Mouse (Mus musculus): ENCODE results near the gene Grifin. TPM values are rescaled to one million over a fixed set of nuclear protein-coding genes. Genes with fewer than 3 reads are reported as not detected.

Grifin gene
- polyA plus RNA-seq, 1 experiment from 2014 or later: 0.58 TPM

DNA sequence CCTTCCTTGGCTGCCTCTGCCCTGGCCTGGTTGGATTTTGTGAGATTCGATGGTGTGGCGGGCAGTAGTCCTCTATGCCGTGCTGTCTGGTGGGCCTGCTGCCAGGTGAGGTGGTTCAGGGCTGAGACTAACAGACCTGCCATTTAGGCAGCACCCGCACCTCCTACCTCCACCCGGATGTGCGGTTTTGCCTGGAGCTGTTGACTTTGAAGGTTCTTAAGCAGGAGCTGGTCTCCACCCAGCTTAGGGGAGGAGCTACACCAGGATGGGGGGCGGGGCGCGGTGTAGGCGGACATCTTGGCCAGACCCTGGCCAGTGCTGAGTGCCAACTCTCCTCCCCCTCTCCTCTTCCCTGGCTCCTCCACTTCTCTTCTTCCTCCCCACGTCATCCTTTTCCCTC is 2.5 kb upstream of the Grifin start:
- Histone ChIP-seq H3K4me2 (replicated peaks) (no peak overlapping the region), H3K27me3 (replicated peaks) (no peaks in the 10 kb centered on the region), H3K9ac (no peak overlapping the region), H3K4me1 (replicated peaks) (peaks cover 28% of the 10 kb centered on the region), H3K36me3 (no peaks in the 10 kb centered on the region), H3K4me3 (replicated peaks) (no peak overlapping the region), H3K27ac (no peak overlapping the region), H3K9me3 (no peaks in the 10 kb centered on the region)
- peak; percentile 37; the same call in 1 of the 2 replicates for ATAC-seq
- 44% methylated on average over 11 of the region's 11 CpGs for WGBS

DNA sequence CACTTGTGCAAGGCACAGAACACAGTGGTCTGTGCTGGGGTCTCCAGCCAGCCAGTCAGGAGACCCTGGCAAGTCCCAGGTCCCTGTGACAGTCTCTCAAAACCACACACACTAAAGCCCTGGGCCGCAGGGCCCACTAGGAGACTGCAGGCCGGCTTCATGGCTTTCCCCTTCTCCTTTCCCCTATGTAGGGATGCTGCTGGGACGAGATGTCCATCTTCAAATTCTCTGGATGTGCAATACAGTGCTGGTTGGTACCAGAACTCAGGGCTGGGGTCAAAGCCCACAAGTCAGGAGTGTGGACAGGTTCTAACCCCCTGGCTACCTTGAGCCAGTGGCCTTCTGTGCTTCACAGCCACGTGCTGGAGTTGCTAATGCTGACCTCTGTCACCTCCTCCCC is 1.4 kb upstream of the Grifin start:
- no peaks in the 10 kb centered on the region for H3K36me3 ChIP-seq
- peak overlapping the region; percentile 51; the same call in 1 of the 2 replicates for H3K27ac ChIP-seq
- no peak overlapping the region for H3K4me2 ChIP-seq (replicated peaks)
- peaks cover 28% of the 10 kb centered on the region for H3K4me1 ChIP-seq (replicated peaks)
- 73% methylated on average over 4 of the region's 4 CpGs for WGBS
- H3K4me3 ChIP-seq (replicated peaks): no peak overlapping the region
- no peaks in the 10 kb centered on the region for H3K9me3 ChIP-seq
- no peak for ATAC-seq
- no peaks in the 10 kb centered on the region for H3K27me3 ChIP-seq (replicated peaks)
- no peak overlapping the region for H3K9ac ChIP-seq

DNA sequence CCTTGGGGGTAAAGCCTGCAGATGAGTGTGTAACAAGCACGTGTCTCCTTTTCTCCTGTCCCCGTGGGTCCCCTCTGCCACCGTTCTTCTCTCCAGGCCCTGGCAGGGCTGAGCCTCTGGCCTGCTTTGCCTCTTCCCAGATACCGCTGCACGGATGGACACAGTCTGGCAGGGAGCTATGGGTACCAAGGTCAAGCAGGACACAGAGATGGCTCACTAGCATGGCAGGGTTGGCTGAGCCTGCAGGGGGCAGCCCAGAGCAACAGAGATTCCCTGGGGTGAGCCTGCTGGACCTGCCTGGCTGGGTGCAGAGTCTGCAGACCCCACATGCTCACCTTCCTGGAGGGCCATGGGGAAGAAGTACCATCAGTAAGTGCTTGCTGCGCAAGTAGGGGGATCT is 985 bp upstream of the Grifin start:
- 0 out of 2 replicates have a peak, but pooled peaks have one; percentile 14 for ATAC-seq
- no peaks in the 10 kb centered on the region for H3K9me3 ChIP-seq
- H3K36me3 ChIP-seq: no peaks in the 10 kb centered on the region
- H3K4me2 ChIP-seq (replicated peaks): no peak overlapping the region
- H3K4me1 ChIP-seq (replicated peaks): peaks cover 28% of the 10 kb centered on the region
- H3K27ac ChIP-seq: peak overlapping the region; percentile 51; the same call in 1 of the 2 replicates
- 70% methylated on average over 6 of the region's 6 CpGs for WGBS
- H3K9ac ChIP-seq: no peak overlapping the region
- no peaks in the 10 kb centered on the region for H3K27me3 ChIP-seq (replicated peaks)
- no peak overlapping the region for H3K4me3 ChIP-seq (replicated peaks)

DNA sequence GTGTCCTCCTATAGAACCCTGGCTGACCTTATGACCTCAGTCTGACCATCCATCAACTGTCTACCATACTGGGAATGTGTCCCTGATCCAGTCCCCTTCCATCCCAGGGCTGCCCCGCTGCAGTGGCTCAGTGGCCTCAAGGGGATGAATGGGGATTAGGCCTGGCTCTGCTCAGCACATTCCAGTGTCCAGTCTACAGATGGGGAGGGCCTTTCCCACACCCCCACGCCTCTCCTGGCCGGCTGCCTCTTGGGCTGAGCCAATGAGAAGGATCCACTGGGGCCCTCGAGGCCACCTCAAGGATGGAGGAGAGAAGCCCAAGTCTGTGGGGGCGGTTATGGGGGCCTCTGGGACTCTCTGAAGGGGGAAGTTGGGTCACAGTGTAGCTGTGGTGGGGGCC is 580 bp upstream of the Grifin start:
- H3K4me3 ChIP-seq (replicated peaks): no peak overlapping the region
- peak; percentile 51; the same call in 1 of the 2 replicates for ATAC-seq
- H3K36me3 ChIP-seq: no peaks in the 10 kb centered on the region
- H3K27me3 ChIP-seq (replicated peaks): no peaks in the 10 kb centered on the region
- H3K4me1 ChIP-seq (replicated peaks): peaks cover 28% of the 10 kb centered on the region
- H3K9me3 ChIP-seq: no peaks in the 10 kb centered on the region
- no peak overlapping the region for H3K9ac ChIP-seq
- no peak overlapping the region for H3K4me2 ChIP-seq (replicated peaks)
- H3K27ac ChIP-seq: peak overlapping the region; percentile 51; the same call in 1 of the 2 replicates
- WGBS: 41% methylated on average over 5 of the region's 5 CpGs

DNA sequence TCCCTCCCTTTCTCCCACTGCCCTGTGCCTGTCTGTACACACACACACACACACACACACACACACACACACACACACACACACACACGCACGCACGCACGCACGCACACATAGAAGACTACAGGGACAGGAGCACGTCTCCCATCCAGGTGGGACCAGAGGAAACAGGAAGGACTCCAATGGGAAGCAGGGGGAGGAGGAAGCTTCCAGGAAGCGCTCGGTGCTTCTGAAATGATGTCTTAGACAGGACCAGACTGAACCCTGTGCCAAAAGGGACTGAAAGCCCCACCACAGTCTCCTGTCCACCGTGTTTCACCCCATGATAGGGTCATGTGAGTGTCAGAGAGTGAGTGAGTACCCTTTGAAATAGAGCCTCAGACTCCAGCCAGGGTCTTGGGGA is 2.3 kb downstream of the Grifin start:
- Histone ChIP-seq H3K9ac (no peak overlapping the region), H3K4me3 (replicated peaks) (no peak overlapping the region), H3K27me3 (replicated peaks) (no peaks in the 10 kb centered on the region), H3K4me2 (replicated peaks) (no peak overlapping the region), H3K9me3 (no peaks in the 10 kb centered on the region), H3K4me1 (replicated peaks) (peaks cover 24% of the 10 kb centered on the region), H3K36me3 (no peaks in the 10 kb centered on the region), H3K27ac (no peak overlapping the region)
- ATAC-seq: no peak
- WGBS: 78% methylated on average over 9 of the region's 9 CpGs

DNA sequence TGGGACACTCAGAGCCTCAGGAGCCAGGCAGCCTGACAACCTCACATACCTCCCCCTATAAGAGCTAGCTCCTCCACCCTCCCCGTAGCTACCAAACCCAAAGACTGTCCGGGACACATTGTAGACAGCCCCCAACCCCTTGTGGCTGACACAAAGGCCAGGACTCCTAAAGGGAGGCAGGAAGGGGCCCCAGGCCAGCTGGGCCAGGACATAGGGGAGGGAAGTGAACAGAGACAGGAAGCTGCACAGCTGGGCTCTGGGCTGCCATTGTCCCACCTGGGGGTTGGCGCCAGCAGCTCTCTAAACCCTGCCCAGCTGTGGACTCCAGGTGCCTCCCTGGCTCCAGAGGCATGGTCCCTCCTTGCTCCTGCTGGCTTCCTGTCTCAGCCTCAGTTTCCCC is 8.0 kb downstream of the Grifin start:
- Histone ChIP-seq H3K27me3 (replicated peaks) (no peaks in the 10 kb centered on the region), H3K27ac (no peak overlapping the region), H3K4me2 (replicated peaks) (no peak overlapping the region), H3K4me1 (replicated peaks) (no peaks in the 10 kb centered on the region), H3K36me3 (no peaks in the 10 kb centered on the region), H3K4me3 (replicated peaks) (no peak overlapping the region), H3K9ac (no peak overlapping the region), H3K9me3 (no peaks in the 10 kb centered on the region)
- 57% methylated on average over 3 of the region's 3 CpGs for WGBS
- no peak for ATAC-seq

DNA sequence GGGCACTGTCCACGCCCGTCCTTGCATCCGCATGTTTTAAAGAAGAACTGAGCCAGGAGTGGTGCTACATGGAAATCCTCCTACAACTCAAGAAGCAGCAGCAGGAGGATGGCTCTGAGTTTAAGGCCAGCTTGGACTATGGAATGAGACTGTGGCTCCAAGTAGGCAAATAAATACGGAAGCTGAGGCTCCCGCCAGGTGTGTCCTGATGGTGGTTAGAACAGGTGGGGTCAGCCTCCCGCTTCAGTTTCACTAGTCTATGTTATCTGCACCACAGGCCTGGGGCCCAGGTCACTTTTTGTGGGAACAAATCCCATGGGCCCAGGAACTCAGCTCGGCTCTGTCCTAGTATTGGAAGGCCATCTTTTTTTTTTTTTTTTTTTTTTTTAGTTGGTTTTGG is 11.2 kb downstream of the Grifin start:
- Histone ChIP-seq H3K4me1 (replicated peaks) (no peaks in the 10 kb centered on the region), H3K4me2 (replicated peaks) (no peak overlapping the region), H3K27me3 (replicated peaks) (no peaks in the 10 kb centered on the region), H3K9me3 (no peaks in the 10 kb centered on the region), H3K4me3 (replicated peaks) (no peak overlapping the region), H3K9ac (no peak overlapping the region), H3K36me3 (no peaks in the 10 kb centered on the region), H3K27ac (no peak overlapping the region)
- WGBS: 81% methylated on average over 7 of the region's 7 CpGs
- ATAC-seq: peak; percentile 47; the same call in 1 of the 2 replicates

DNA sequence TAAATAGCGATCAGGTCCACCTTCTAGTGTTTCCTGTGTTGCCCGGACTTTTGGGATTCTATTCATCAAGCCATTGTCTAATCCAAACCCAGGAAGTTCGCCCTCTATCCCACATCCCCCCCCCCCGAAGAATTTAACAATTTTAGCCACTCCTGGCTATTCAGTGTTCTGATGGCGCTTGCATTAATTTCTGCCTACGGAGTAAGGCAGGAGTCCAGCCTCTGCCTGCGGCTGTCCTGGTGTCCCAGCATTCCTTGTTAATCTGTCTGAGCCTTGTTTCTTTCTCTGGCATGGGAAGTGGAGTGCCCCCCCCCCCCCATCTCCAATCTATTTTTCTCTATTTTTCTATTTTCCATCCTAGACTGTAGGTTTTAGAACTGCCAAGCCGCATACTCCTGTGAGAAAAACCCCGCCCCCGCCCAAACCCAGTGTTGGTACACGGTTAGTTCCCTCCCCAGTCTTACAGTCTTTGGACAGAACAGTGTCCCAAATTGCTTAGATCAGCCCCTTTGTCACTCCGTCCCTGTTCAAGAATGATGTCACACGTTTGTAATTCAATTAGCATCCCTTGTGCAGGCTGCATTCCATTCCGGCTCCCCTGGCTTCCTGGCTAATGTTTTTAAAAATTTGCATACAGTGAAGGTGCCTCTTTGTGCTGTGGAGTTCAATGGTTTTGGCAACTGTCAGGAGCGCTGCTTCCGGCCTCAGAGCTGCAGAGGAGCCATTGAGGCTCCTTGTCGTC is 15.4 kb downstream of the Grifin start:
- Histone ChIP-seq H3K36me3 (no peaks in the 10 kb centered on the region), H3K27ac (no peak overlapping the region), H3K27me3 (replicated peaks) (no peaks in the 10 kb centered on the region), H3K4me1 (replicated peaks) (no peaks in the 10 kb centered on the region), H3K4me3 (replicated peaks) (no peak overlapping the region), H3K9me3 (no peaks in the 10 kb centered on the region), H3K9ac (no peak overlapping the region), H3K4me2 (replicated peaks) (0 out of 2 replicates have a peak overlapping the region, but pooled peaks have one; percentile 5)
- WGBS: 40% methylated on average over 17 of the region's 17 CpGs
- no peak for ATAC-seq

DNA sequence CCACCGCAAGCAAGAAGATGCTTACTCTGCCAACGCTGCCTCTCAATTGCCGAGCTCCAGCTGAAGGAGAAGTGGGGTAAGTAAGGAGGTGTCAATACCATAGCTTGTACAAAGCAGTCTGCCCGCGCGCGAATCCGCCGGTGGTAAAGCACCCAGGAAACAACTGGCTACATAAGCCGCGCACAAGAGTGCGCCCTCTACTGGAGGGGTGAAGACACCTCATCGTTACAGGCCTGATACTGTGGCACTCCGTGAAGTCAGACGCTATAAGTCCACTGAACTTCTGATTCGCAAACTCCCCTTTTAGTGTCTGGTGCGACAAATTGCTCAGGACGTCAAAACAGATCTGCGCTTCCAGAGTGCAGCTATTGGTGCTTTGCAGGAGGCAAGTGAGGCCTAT is 18.5 kb downstream of the Grifin start:
- H3K9me3 ChIP-seq: no peaks in the 10 kb centered on the region
- no peak overlapping the region for H3K4me2 ChIP-seq (replicated peaks)
- H3K36me3 ChIP-seq: no peaks in the 10 kb centered on the region
- no peaks in the 10 kb centered on the region for H3K27me3 ChIP-seq (replicated peaks)
- H3K9ac ChIP-seq: no peak overlapping the region
- no peak overlapping the region for H3K4me3 ChIP-seq (replicated peaks)
- ATAC-seq: no peak
- H3K4me1 ChIP-seq (replicated peaks): no peaks in the 10 kb centered on the region
- no peak overlapping the region for H3K27ac ChIP-seq
- WGBS: 82% methylated on average over 19 of the region's 19 CpGs

DNA sequence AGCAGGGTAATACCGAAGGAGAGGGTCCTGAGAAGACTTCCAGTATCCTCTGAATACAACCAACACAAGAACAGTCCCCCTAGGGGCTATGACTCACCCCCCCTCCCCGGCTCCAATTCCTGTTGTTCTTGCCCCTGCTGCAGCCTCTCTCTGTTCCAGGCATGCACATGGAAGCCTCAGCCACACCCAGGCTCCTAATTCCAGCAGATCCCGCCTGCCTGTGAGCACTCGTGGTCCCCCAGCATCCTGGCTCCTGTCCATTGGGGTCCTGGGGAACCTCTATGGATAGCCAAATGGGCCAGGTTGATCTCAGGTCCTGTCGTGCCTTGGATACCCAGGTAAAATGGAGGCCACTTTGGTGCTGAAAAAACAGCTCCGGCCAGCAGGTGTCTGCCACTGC is 19.2 kb downstream of the Grifin start:
- Histone ChIP-seq H3K4me1 (replicated peaks) (no peaks in the 10 kb centered on the region), H3K4me3 (replicated peaks) (no peak overlapping the region), H3K27ac (no peak overlapping the region), H3K27me3 (replicated peaks) (no peaks in the 10 kb centered on the region), H3K4me2 (replicated peaks) (no peak overlapping the region), H3K9me3 (no peaks in the 10 kb centered on the region), H3K9ac (no peak overlapping the region), H3K36me3 (no peaks in the 10 kb centered on the region)
- 52% methylated on average over 6 of the region's 6 CpGs for WGBS
- ATAC-seq: no peak

DNA sequence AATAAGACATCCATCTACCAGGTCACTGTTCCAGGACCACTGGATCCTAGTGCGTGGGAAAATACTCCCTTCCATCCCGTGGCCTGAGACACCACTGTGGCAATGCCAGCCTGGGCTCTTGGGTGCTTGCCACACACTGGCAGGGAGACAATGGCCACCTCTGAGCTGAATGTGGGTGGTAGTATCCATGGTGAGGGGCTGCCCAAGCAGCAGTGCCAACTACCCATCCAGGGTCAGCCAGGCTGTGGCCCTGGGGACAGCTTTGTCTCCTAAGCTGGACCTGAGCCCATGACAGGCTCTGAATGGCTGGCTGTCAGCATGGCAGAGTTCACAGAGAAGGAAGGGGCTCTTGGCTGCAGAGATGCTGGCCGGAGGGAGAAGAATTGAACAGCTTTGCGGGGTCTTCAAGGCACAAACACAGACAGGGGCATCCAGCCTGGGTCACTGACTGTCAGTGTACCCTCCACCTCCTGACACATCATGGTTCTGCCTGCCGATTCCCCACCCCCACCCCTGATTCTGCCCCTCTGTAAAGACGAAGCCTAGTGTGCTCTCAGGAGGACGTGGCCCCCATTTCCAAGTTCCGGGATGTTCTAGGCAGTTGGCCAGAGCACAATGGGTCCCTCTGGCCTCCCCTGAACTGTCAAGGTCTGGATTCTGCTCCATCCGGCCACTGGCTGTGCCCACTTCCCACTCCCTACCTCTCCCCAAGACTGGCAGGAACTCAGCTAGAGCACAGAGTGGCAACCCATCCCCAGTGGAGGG is 21.9 kb downstream of the Grifin start:
- H3K4me3 ChIP-seq (replicated peaks): no peak overlapping the region
- ATAC-seq: no peak
- WGBS: 82% methylated on average over 9 of the region's 9 CpGs

DNA sequence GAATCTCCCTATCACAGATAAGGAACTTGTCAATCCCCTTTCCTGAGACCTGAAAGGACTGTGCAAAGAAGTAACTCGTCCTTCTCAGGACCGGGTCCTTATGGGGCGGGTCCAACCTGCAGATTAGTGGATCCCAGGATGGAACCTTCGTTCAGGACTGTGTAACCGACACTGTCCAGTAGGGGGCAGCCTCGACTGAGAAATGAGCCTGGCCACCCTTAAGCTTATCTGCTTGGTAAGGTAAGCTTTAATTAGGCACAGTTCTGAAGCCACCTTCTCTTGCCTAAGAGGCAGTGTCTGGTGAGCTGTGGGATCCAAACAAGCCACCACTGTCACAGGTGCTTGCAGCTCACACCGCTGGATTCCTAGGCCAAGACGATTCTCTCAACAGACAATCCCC is 24.8 kb downstream of the Grifin start:
- ATAC-seq: peak; percentile 60
- H3K4me3 ChIP-seq (replicated peaks): no peak overlapping the region
- 12% methylated on average over 8 of the region's 8 CpGs for WGBS

More for the DNA sequence above, 21.9 kb downstream of the Grifin start:
- Histone ChIP-seq H3K27ac (no peak overlapping the region), H3K9ac (no peak overlapping the region), H3K27me3 (replicated peaks) (no peaks in the 10 kb centered on the region), H3K9me3 (no peaks in the 10 kb centered on the region), H3K4me1 (replicated peaks) (no peaks in the 10 kb centered on the region), H3K36me3 (no peaks in the 10 kb centered on the region), H3K4me2 (replicated peaks) (no peak overlapping the region)

More for the DNA sequence above, 24.8 kb downstream of the Grifin start:
- Histone ChIP-seq H3K9ac (no peak overlapping the region), H3K9me3 (no peaks in the 10 kb centered on the region), H3K36me3 (no peaks in the 10 kb centered on the region), H3K4me1 (replicated peaks) (0 out of 2 replicates have a peak, but pooled peaks cover 4% of the 10 kb centered on the region), H3K27me3 (replicated peaks) (no peaks in the 10 kb centered on the region), H3K4me2 (replicated peaks) (no peak overlapping the region), H3K27ac (no peak overlapping the region)

Measured in intestine, embryonic 15.5 days (tissue).